Comparison of ENCODE assay signal across 9 mouse cellular contexts in genomic region chr12:21229076-21229918, GRCm38 (mm10). TPM values are rescaled to one million over a fixed set of nuclear protein-coding genes. Genes with fewer than 3 reads are reported as not detected.
A peak's percentile ranks its signal among the peaks of the same experiment; 100 is the strongest.
DNase-seq lines count a peak whose midpoint lies in the region; TF ChIP-seq lines count a peak whose summit lies in the region.
"Had no signal": no experiment of that assay in that cellular context is flagged by ENCODE, and none has a peak within 500 bp of the region (broad histone marks: within the 10 kb centered on the region; RNA-seq: fewer than 3 reads in every experiment).

No protein-coding gene starts in this region.

- peak; percentile 32 for DNase-seq in layer of hippocampus, adult 11-12 months (ENCODE audit: low spot score)
- DNase-seq in layer of hippocampus, adult 9-10 months (ENCODE audit: low spot score): no peak
- peak; percentile 35 for DNase-seq in brain, embryonic 14.5 days (ENCODE audit: low read depth)
- DNase-seq in layer of hippocampus, postnatal 14 days (ENCODE audit: low spot score in 2 of 2): peak; percentile 17 to 45
- DNase-seq in lung, postnatal 4 days: peak; percentile 40 to 76
- no peak for DNase-seq in kidney, adult 18-20 months
- no peak for DNase-seq in thymus, adult 18-20 months
- no peak for DNase-seq in heart, adult 9 months (ENCODE audit: low spot score in 2 of 2)
- DNase-seq: adrenal gland, postnatal 36 days had no signal

- TF ChIP-seq POLR2A in brain, embryonic 14.5 days (IDR thresholded peaks at IDR 0.05; ENCODE audit: borderline replicate concordance, extremely low read depth, insufficient read depth, insufficient read length, poor library complexity, severe bottlenecking): no peak

- TF ChIP-seq CTCF in brain, embryonic 14.5 days (IDR thresholded peaks at IDR 0.05; ENCODE audit: borderline replicate concordance, extremely low read depth, insufficient read depth, insufficient read length): no peak

RNA-seq across cellular contexts. Expression of gene Cpsf3, which starts 55.9 kb away (rescaled TPM):
- 78.3 and 80.1 TPM in 2 replicates for polyA plus RNA-seq in brain, embryonic 14.5 days (2012; rRNA removed)
- total RNA-seq in layer of hippocampus, postnatal 14 days (2021): 10 to 100 TPM; 51.3 to 64.0 TPM

RNA-seq across cellular contexts. Expression of gene Itgb1bp1, which starts 56.8 kb away (rescaled TPM):
- 19.9 and 21.5 TPM in 2 replicates for polyA plus RNA-seq in brain, embryonic 14.5 days (2012; rRNA removed)
- total RNA-seq in layer of hippocampus, postnatal 14 days (2021): 10 to 100 TPM; 38.9 to 39.7 TPM

Comparison
In these comparisons a context has a peak if more than half of its experiments do, and no peak if none do; other contexts are left out.
1. DNase-seq: peak in layer of hippocampus, adult 11-12 months (single experiment), brain, embryonic 14.5 days (single experiment), layer of hippocampus, postnatal 14 days (2 of 2) and lung, postnatal 4 days (2 of 2); none in layer of hippocampus, adult 9-10 months (single experiment), kidney, adult 18-20 months (single experiment), thymus, adult 18-20 months (0 of 2) and heart, adult 9 months (0 of 2).